Mouse (Mus musculus) splenic B cell, adult 2 months (primary cell): ENCODE data around the gene Cox10.

Experiments used
- DNase-seq: peaks from one replicate; pipeline ENCODE4 v3.0.0-alpha.2; 2011; ENCODE audit warnings: low read depth, low spot score
- H3K27me3 ChIP-seq: 2 replicates; pipeline ENCODE4 v1.6.1; 2012; ENCODE audit warnings: mild to moderate bottlenecking, low read length, moderate library complexity, mixed read lengths; ENCODE audit not compliant: control insufficient read depth, poor library complexity, insufficient read depth, severe bottlenecking
- H3K36me3 ChIP-seq: 2 replicates; pipeline ENCODE4 v1.6.1; 2012; ENCODE audit warnings: mild to moderate bottlenecking, low read length, moderate library complexity, mixed read lengths; ENCODE audit not compliant: control insufficient read depth, poor library complexity, insufficient read depth, severe bottlenecking

The Cox10 gene

GRCm38 (mm10) chr11:63969205-63969910 lies 109.9 kb downstream of the Cox10 start:
- H3K36me3 ChIP-seq, result no peaks in the 10 kb centered on the region
- DNase-seq, result no peak
- H3K27me3 ChIP-seq, result no peaks in the 10 kb centered on the region

GRCm38 (mm10) chr11:63968388-63969035 lies 110.8 kb downstream of the Cox10 start:
- no peak for DNase-seq
- Histone ChIP-seq H3K36me3 (no peaks in the 10 kb centered on the region), H3K27me3 (no peaks in the 10 kb centered on the region)

GRCm38 (mm10) chr11:63967641-63968387 lies 111.5 kb downstream of the Cox10 start:
- H3K27me3 ChIP-seq, result no peaks in the 10 kb centered on the region
- DNase-seq, result no peak
- H3K36me3 ChIP-seq, result no peaks in the 10 kb centered on the region

- no peak for DNase-seq
- Histone ChIP-seq H3K27me3 (no peaks in the 10 kb centered on the region), H3K36me3 (no peaks in the 10 kb centered on the region)
These were observed 113.8 kb downstream of the Cox10 start for GRCm38 (mm10) chr11:63965437-63965836.

GRCm38 (mm10) chr11:63957207-63957606 lies 122.1 kb downstream of the Cox10 start:
- no peaks in the 10 kb centered on the region for H3K36me3 ChIP-seq
- DNase-seq, result peak; percentile 61
- H3K27me3 ChIP-seq, result no peaks in the 10 kb centered on the region

GRCm38 (mm10) chr11:63956748-63957147 lies 122.5 kb downstream of the Cox10 start:
- DNase-seq, result no peak
- Histone ChIP-seq H3K27me3 (no peaks in the 10 kb centered on the region), H3K36me3 (no peaks in the 10 kb centered on the region)

GRCm38 (mm10) chr11:63953887-63954286 lies 125.4 kb downstream of the Cox10 start:
- H3K36me3 ChIP-seq, result no peaks in the 10 kb centered on the region
- no peaks in the 10 kb centered on the region for H3K27me3 ChIP-seq
- DNase-seq, result no peak

- Histone ChIP-seq H3K27me3 (no peaks in the 10 kb centered on the region), H3K36me3 (no peaks in the 10 kb centered on the region)
- no peak for DNase-seq
These were observed 126.5 kb downstream of the Cox10 start for GRCm38 (mm10) chr11:63952743-63953191.

GRCm38 (mm10) chr11:63951831-63952631 lies 127.2 kb downstream of the Cox10 start:
- no peak for DNase-seq
- H3K27me3 ChIP-seq, result no peaks in the 10 kb centered on the region
- H3K36me3 ChIP-seq, result no peaks in the 10 kb centered on the region

GRCm38 (mm10) chr11:63948371-63948770 lies 130.9 kb downstream of the Cox10 start:
- no peaks in the 10 kb centered on the region for H3K36me3 ChIP-seq
- DNase-seq, result no peak
- no peaks in the 10 kb centered on the region for H3K27me3 ChIP-seq

- no peaks in the 10 kb centered on the region for H3K36me3 ChIP-seq
- no peak for DNase-seq
- no peaks in the 10 kb centered on the region for H3K27me3 ChIP-seq
These were observed 132.2 kb downstream of the Cox10 start for GRCm38 (mm10) chr11:63947024-63947423.

- no peaks in the 10 kb centered on the region for H3K27me3 ChIP-seq
- no peaks in the 10 kb centered on the region for H3K36me3 ChIP-seq
- no peak for DNase-seq
These were observed 135.3 kb downstream of the Cox10 start for GRCm38 (mm10) chr11:63943947-63944346.

- no peaks in the 10 kb centered on the region for H3K27me3 ChIP-seq
- no peaks in the 10 kb centered on the region for H3K36me3 ChIP-seq
- DNase-seq, result no peak
These were observed 135.9 kb downstream of the Cox10 start for GRCm38 (mm10) chr11:63943268-63943890.

- no peak for DNase-seq
- Histone ChIP-seq H3K27me3 (no peaks in the 10 kb centered on the region), H3K36me3 (no peaks in the 10 kb centered on the region)
These were observed 137.1 kb downstream of the Cox10 start for GRCm38 (mm10) chr11:63942177-63942576.
